Mouse (Mus musculus): ENCODE measurements at regions not wholly inside any gene's neighbourhood (a gene's known extent, or its start where the extent isn't known, plus 50 kb on each side); places are given as distances from the start of the nearest gene placed in this dataset.

DNA sequence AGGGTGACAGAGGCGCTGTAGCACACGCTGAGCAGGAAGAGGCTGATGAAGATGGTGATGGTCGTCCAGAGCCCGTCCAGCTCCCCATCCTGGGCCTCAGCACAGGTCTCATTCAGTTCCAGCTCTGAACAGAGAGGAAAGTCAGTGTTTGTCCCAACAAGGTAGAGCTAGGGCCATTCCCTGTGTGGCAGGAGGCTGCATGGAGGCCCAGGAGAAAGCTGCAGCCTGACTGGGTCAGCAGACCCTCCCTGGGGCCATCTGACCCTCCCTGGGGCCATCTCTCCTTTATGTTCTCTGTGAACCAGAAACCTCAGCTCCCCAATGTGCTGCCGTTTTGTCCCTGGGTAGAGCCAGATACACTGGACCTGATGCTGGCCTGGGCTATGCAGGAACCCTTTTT lies 131.2 kb upstream of the Adam6b start:
- TF ChIP-seq CTCF (IDR thresholded peaks at IDR 0.05) (no peak), POLR2A (IDR thresholded peaks at IDR 0.05; ENCODE audit: insufficient read depth, low read depth, low read length) (no peak)

Data from heart, adult 2 months (tissue).